Mouse (Mus musculus) CH12.LX (cell line): Measurements from ENCODE around the gene Fam53a. TPM values are rescaled to one million over a fixed set of nuclear protein-coding genes. Genes with fewer than 3 reads are reported as not detected.

Experiments used
- DNase-seq: peaks from one replicate; pipeline ENCODE4 v3.0.0-alpha.2; 2013; ENCODE audit errors: extremely low read depth
- H3K27ac ChIP-seq: 2 replicates; pipeline ENCODE4 v1.5.1; 2012; ENCODE audit warnings: low read depth, mild to moderate bottlenecking, control low read depth, moderate library complexity; ENCODE audit not compliant: insufficient read depth
- H3K27me3 ChIP-seq: replicated peaks from 2 replicates; pipeline ENCODE3; 2012; ENCODE audit warnings: inconsistent platforms
- H3K36me3 ChIP-seq, 2 experiments: replicated peaks in 1 of 2; 2 replicates each; pipeline versions ENCODE3 to v1.6.1; 2012; ENCODE audit warnings: inconsistent platforms in 1 of 2, low read length in 1 of 2, mild to moderate bottlenecking in 1 of 2, mixed read lengths in 1 of 2, moderate library complexity in 1 of 2; ENCODE audit not compliant: control insufficient read depth in 1 of 2, insufficient read depth in 1 of 2
- H3K4me1 ChIP-seq, 2 experiments: 2 replicates each; pipeline ENCODE4 v1.6.1; 2012; ENCODE audit warnings: inconsistent platforms in 1 of 2, moderate library complexity in 1 of 2; ENCODE audit not compliant: insufficient read depth in 2 of 2, control insufficient read depth in 1 of 2
- H3K4me2 ChIP-seq: 2 replicates; pipeline ENCODE4 v1.6.1; 2012; ENCODE audit warnings: low read depth, mild to moderate bottlenecking, control low read depth; ENCODE audit not compliant: poor library complexity, insufficient read depth, severe bottlenecking
- H3K4me3 ChIP-seq, 3 experiments: fragments of 150-350 bp in 1 of 3; sonication (generic) in 1 of 3; replicated peaks in 1 of 3; 2 replicates each; pipeline versions ENCODE3 to v1.5.1; 2011 to 2012; ENCODE audit warnings: low read depth in 2 of 3, low read length in 2 of 3, mild to moderate bottlenecking in 2 of 3, moderate library complexity in 2 of 3, control low read depth in 1 of 3, improper control_type of control experiment in 1 of 3, inconsistent platforms in 1 of 3, mixed read lengths in 1 of 3; ENCODE audit not compliant: poor library complexity in 1 of 3
- H3K79me2 ChIP-seq: replicated peaks from 2 replicates; pipeline ENCODE4 v1.6.1; 2012; ENCODE audit warnings: mild to moderate bottlenecking, moderate library complexity; ENCODE audit not compliant: control insufficient read depth, poor library complexity, insufficient read depth, severe bottlenecking; ENCODE audit errors: extremely low read depth
- H3K9ac ChIP-seq: 2 replicates; pipeline ENCODE4 v1.6.1; 2012; ENCODE audit warnings: low read depth, mild to moderate bottlenecking, control low read depth, moderate library complexity; ENCODE audit not compliant: insufficient read depth
- H3K9me3 ChIP-seq: replicated peaks from 2 replicates; pipeline ENCODE3; 2012; ENCODE audit warnings: low read length, inconsistent platforms, mixed read lengths
- CHD1 ChIP-seq: IDR thresholded peaks from 2 replicates; pipeline ENCODE4 v1.6.1; 2012; ENCODE audit warnings: low read depth, low read length, improper control_type of control experiment, inconsistent platforms
- CHD2 ChIP-seq: IDR thresholded peaks from 2 replicates; pipeline ENCODE4 v1.6.1; 2011; ENCODE audit warnings: low read length, improper control_type of control experiment
- GABPA ChIP-seq: IDR thresholded peaks from 2 replicates; pipeline ENCODE4 v1.6.1; 2012; ENCODE audit warnings: low read depth, low read length, improper control_type of control experiment, inconsistent platforms; ENCODE audit not compliant: insufficient replicate concordance
- IRF4 ChIP-seq: IDR thresholded peaks from 2 replicates; pipeline ENCODE4 v1.6.1; 2014; ENCODE audit warnings: low read depth, mild to moderate bottlenecking, inconsistent platforms, low read length, improper control_type of control experiment
- JUN ChIP-seq: IDR thresholded peaks from 2 replicates; pipeline ENCODE4 v1.6.1; 2011; ENCODE audit warnings: low read depth, mild to moderate bottlenecking, low read length, improper control_type of control experiment, moderate library complexity; ENCODE audit not compliant: insufficient read depth
- JUND ChIP-seq: conservative IDR thresholded peaks from 2 replicates; pipeline ENCODE4 v1.6.1; 2011; ENCODE audit warnings: low read depth, low read length, improper control_type of control experiment
- KAT2A ChIP-seq: IDR thresholded peaks from 2 replicates; pipeline ENCODE4 v1.6.1; 2012; ENCODE audit warnings: low read length, improper control_type of control experiment, inconsistent platforms; ENCODE audit not compliant: insufficient replicate concordance
- MAFK ChIP-seq: IDR thresholded peaks from 2 replicates; pipeline ENCODE4 v1.6.1; 2011; ENCODE audit warnings: low read length, improper control_type of control experiment; ENCODE audit not compliant: insufficient replicate concordance
- MAZ ChIP-seq: IDR thresholded peaks from 2 replicates; pipeline ENCODE4 v1.6.1; 2012; ENCODE audit warnings: low read depth, mild to moderate bottlenecking, inconsistent platforms, low read length, improper control_type of control experiment, moderate library complexity
- NELFE ChIP-seq: IDR thresholded peaks from 2 replicates; pipeline ENCODE4 v1.6.1; 2011; ENCODE audit warnings: low read depth, low read length, improper control_type of control experiment
- NRF1 ChIP-seq: IDR thresholded peaks from 2 replicates; pipeline ENCODE4 v1.6.1; 2014; ENCODE audit warnings: low read depth, mild to moderate bottlenecking, inconsistent platforms, low read length, improper control_type of control experiment, moderate library complexity
- PAX5 ChIP-seq: IDR thresholded peaks from 2 replicates; pipeline ENCODE4 v1.6.1; 2012; ENCODE audit warnings: low read length, inconsistent platforms, mixed read lengths
- POLR2A ChIP-seq: IDR thresholded peaks from 2 replicates; pipeline ENCODE4 v1.6.1; 2011; ENCODE audit warnings: low read depth, mild to moderate bottlenecking, improper control_type of control experiment, low read length
- POLR2AphosphoS2 ChIP-seq: IDR thresholded peaks from 2 replicates; pipeline ENCODE4 v1.6.1; 2011; ENCODE audit warnings: low read depth, low read length, improper control_type of control experiment
- RAD21 ChIP-seq: IDR thresholded peaks from 2 replicates; pipeline ENCODE4 v1.6.1; 2011; ENCODE audit warnings: low read depth, mild to moderate bottlenecking, low read length, improper control_type of control experiment, moderate library complexity
- RCOR1 ChIP-seq: conservative IDR thresholded peaks from 2 replicates; pipeline ENCODE4 v1.6.1; 2012; ENCODE audit warnings: low read depth, mild to moderate bottlenecking, inconsistent platforms, low read length, improper control_type of control experiment
- SMC3 ChIP-seq: IDR thresholded peaks from 2 replicates; pipeline ENCODE4 v1.6.1; 2011; ENCODE audit warnings: low read depth, low read length, improper control_type of control experiment
- TCF12 ChIP-seq: IDR thresholded peaks from 2 replicates; pipeline ENCODE4 v1.6.1; 2014; ENCODE audit warnings: low read depth, mild to moderate bottlenecking, inconsistent platforms, low read length, improper control_type of control experiment
- UBTF ChIP-seq: IDR thresholded peaks from 2 replicates; pipeline ENCODE4 v1.6.1; 2012; ENCODE audit warnings: low read depth, mild to moderate bottlenecking, inconsistent platforms, low read length, improper control_type of control experiment, moderate library complexity
- USF1 ChIP-seq: IDR thresholded peaks from 2 replicates; pipeline ENCODE4 v1.6.1; 2014; ENCODE audit warnings: low read depth, mild to moderate bottlenecking, inconsistent platforms, low read length, improper control_type of control experiment
- USF2 ChIP-seq: conservative IDR thresholded peaks from 2 replicates; pipeline ENCODE4 v1.6.1; 2011; ENCODE audit warnings: low read depth, low read length, improper control_type of control experiment
- ZC3H11A ChIP-seq: IDR thresholded peaks from 2 replicates; pipeline ENCODE4 v1.6.1; 2012; ENCODE audit warnings: low read depth, mild to moderate bottlenecking, inconsistent platforms, low read length, improper control_type of control experiment
- ZMIZ1 ChIP-seq: IDR thresholded peaks from 2 replicates; pipeline ENCODE4 v1.6.1; 2012; ENCODE audit warnings: low read depth, mild to moderate bottlenecking, inconsistent platforms, low read length, improper control_type of control experiment
- dilution Hi-C: fragments of 300-500 bp; cut with MboI; formaldehyde crosslinking; loops from 2 replicates; pipeline ENCODE4 v1.14.3; 2020; ENCODE audit warnings: low sequenced_read_pairs; ENCODE audit not compliant: extremely low pct_unique_long_range_greater_than_20kb, extremely low pct_ligation_motif_present
- in situ Hi-C: fragments of 300-500 bp; cut with MboI; formaldehyde crosslinking; loops from 3 replicates; pipeline ENCODE4 v1.14.3; 2019; ENCODE audit warnings: low sequenced_read_pairs, low pct_ligation_motif_present, low pct_unique_long_range_greater_than_20kb, mixed read lengths
- polyA plus RNA-seq: library from polyadenylated mRNA; unstranded; fragments of >175 nt; gene quantifications from 2 replicates; pipeline ENCODE4 v1.2.1, GENCODE M21; 2012; ENCODE audit warnings: low read depth; ENCODE audit not compliant: insufficient read length
- total RNA-seq, 2 experiments: library from RNA; depleted of rRNA; stranded (reverse); fragments of 300-350 nt in 1 of 2; fragments of >200 nt in 1 of 2; gene quantifications; 2 replicates each; pipeline ENCODE4 v1.2.3; 2012 to 2014

The Fam53a gene
- total and polyA plus RNA-seq, 3 experiments: 26.6 to 33.4 (median 29.2) TPM

DNA sequence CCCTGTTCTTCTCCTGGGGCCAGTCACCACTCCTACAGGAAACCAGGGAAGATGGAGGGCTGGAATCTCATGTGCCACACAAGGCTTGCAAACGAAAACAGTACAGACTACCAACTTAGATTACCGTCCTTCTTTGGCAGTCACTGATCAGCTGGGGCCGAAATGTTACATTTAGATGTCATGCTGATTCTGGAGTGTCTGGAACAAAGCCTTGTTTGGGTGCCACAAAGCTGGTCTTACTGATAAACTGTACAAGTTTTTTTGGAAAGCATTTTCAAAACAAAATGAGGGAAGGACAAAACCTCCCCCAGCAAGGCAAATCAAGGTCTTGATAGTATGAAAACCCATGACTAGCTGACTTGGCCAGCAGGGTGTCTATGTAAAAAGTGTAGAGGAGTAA lies 5.7 kb downstream of the Fam53a start:
- TF ChIP-seq UBTF (no peak), POLR2A (no peak), IRF4 (no peak), MAZ (no peak), CHD2 (no peak), JUN (no peak), GABPA (no peak), PAX5 (no peak), RAD21 (no peak), ZMIZ1 (no peak), USF1 (no peak), SMC3 (no peak), TCF12 (no peak)
- H3K9me3 ChIP-seq: no peaks in the 10 kb centered on the region
- no peak overlapping the region for H3K4me3 ChIP-seq
- H3K9ac ChIP-seq: no peak overlapping the region
- dilution Hi-C loops (no loop called here), in situ Hi-C loops (no loop called here)
- peaks cover 24% of the 10 kb centered on the region for H3K79me2 ChIP-seq
- peaks cover 3 to 40% of the 10 kb centered on the region in 2 experiments; a peak in 3 of 4 replicates for H3K4me1 ChIP-seq
- no peaks in the 10 kb centered on the region for H3K27me3 ChIP-seq
- no peak overlapping the region for H3K4me2 ChIP-seq
- H3K27ac ChIP-seq: no peak overlapping the region
- DNase-seq: no peak
- peaks cover 17 to 61% of the 10 kb centered on the region in 2 experiments for H3K36me3 ChIP-seq

DNA sequence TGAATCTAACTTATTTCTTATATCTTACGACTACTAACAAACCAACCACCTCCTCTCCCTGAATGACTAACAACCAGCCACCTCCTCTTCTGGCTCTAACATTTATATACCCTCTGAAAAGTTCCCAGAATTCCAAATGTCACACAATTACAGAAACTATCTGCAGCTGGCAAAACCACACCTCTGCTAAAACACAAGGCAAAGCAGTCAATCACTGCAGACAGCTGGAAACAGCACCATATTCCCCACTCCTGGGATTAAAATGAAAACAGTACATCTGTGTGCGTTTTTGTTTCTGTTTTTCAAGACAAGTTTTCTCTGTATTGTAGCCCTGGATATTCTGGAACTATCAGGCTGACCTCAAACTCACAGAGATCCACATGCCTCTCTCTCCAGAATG lies 6.8 kb downstream of the Fam53a start:
- Histone ChIP-seq H3K27ac (no peak overlapping the region), H3K79me2 (peaks cover 24% of the 10 kb centered on the region), H3K4me2 (no peak overlapping the region), H3K4me1 (peaks cover 3 to 37% of the 10 kb centered on the region in 2 experiments; a peak in 3 of 4 replicates), H3K27me3 (no peaks in the 10 kb centered on the region), H3K36me3 (peaks cover 17 to 65% of the 10 kb centered on the region in 2 experiments), H3K4me3 (no peak overlapping the region), H3K9ac (no peak overlapping the region), H3K9me3 (no peaks in the 10 kb centered on the region)
- in situ Hi-C loops (no loop called here), dilution Hi-C loops (no loop called here)
- TF ChIP-seq JUND: no peak
- TF ChIP-seq KAT2A: no peak
- no peak for TF ChIP-seq TCF12
- TF ChIP-seq NELFE: no peak
- no peak for TF ChIP-seq USF2
- no peak for TF ChIP-seq UBTF
- TF ChIP-seq ZC3H11A: no peak
- no peak for TF ChIP-seq NRF1
- TF ChIP-seq CHD1: no peak
- TF ChIP-seq RCOR1: no peak
- TF ChIP-seq RAD21: no peak
- no peak for TF ChIP-seq POLR2AphosphoS2
- TF ChIP-seq MAFK: no peak
- no peak for TF ChIP-seq PAX5
- no peak for DNase-seq
